Mouse (Mus musculus) midbrain, embryonic 10.5 days (tissue): ENCODE results near the gene Muc5b. TPM values are rescaled to one million over a fixed set of nuclear protein-coding genes. Genes with fewer than 3 reads are reported as not detected.
A peak's percentile ranks its signal among the peaks of the same experiment; 100 is the strongest.
"Not testable (repeated sequence)": the region's sequence is repeated elsewhere in the genome, so short reads cannot be mapped to it uniquely, and the experiment has no call there.

ENCODE experiments used
- DNase-seq: peaks from one replicate; pipeline ENCODE4 v3.0.0-alpha.2; 2017; ENCODE audit warnings: low spot score
- H3K27ac ChIP-seq: fragments of 300-500 bp; sonication (generic); replicated peaks from 2 replicates; pipeline ENCODE4 v1.5.1; 2016; ENCODE audit warnings: mild to moderate bottlenecking
- H3K27me3 ChIP-seq: fragments of 300-500 bp; sonication (generic); 2 replicates; pipeline ENCODE4 v1.6.1; 2016; ENCODE audit warnings: low read depth, mild to moderate bottlenecking; ENCODE audit not compliant: poor library complexity, severe bottlenecking
- H3K36me3 ChIP-seq: fragments of 300-500 bp; sonication (generic); 2 replicates; pipeline ENCODE4 v1.6.1; 2016; ENCODE audit warnings: mild to moderate bottlenecking, moderate library complexity
- H3K4me1 ChIP-seq: fragments of 300-500 bp; sonication (generic); 2 replicates; pipeline ENCODE4 v1.6.1; 2016
- H3K4me3 ChIP-seq: fragments of 300-500 bp; sonication (generic); 2 replicates; pipeline ENCODE4 v1.5.1; 2016; ENCODE audit warnings: mild to moderate bottlenecking, moderate library complexity
- H3K9me3 ChIP-seq: fragments of 300-500 bp; sonication (generic); replicated peaks from 2 replicates; pipeline ENCODE4 v1.6.1; 2016; ENCODE audit warnings: mild to moderate bottlenecking
- WGBS: fragments of 180-500 bp; shearing (Covaris S2); methylation state at CpG from one replicate; pipeline ENCODE4 v1.1.7; 2016; 5-methylcytosine and 5-hydroxymethylcytosine counted together
- polyA plus RNA-seq: library from polyadenylated mRNA; unstranded; fragments of >200 nt; fragmentation: Nextera tagmentation; extraction: Ambion mirVana; gene quantifications from 2 replicates; pipeline ENCODE4 v1.2.1, GENCODE M21; 2016

The Muc5b gene
- polyA plus RNA-seq, result 0.01 TPM in 2 replicates

- 78% methylated on average over 5 of the region's 5 CpGs for WGBS
- no peak for DNase-seq
Observed at GRCm38 (mm10) chr7:141838779-141839178, at the start of gene Muc5b. TSS of gene Muc5b (plus strand) at chr7:141839070.

DNA sequence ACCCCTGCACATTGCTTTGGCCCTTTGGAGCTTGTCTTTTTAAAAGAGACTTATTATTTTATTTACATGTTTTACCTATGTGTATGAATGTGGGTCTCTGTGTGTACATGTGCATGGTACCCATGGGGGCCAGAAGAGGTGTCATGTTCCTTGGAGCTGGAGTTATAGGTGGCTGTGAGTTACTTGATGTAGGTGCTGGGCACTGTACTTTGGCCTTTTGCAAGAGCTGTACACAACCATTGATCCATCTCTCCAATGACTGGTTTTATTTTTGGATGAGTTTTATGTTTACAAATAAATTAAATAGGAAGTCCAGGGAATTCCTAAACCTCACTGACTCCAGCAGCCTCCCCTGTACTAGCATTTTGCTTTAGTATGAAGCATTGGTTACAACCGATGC lies 44.6 kb upstream of the Muc5b start:
- Histone ChIP-seq H3K9me3 (peaks cover 18% of the 10 kb centered on the region), H3K4me3 (no peak overlapping the region), H3K4me1 (no peaks in the 10 kb centered on the region), H3K36me3 (no peaks in the 10 kb centered on the region), H3K27ac (no peak overlapping the region), H3K27me3 (no peaks in the 10 kb centered on the region)
- DNase-seq, result no peak
- WGBS, result 97% methylated on average over 1 of the region's 1 CpGs

More at GRCm38 (mm10) chr7:141838779-141839178, at the start of gene Muc5b:
- no peaks in the 10 kb centered on the region for H3K4me1 ChIP-seq
- H3K4me3 ChIP-seq, result no peak within 1 kb of the TSS
- no peaks in the 10 kb centered on the region for H3K27me3 ChIP-seq
- no peaks in the 10 kb centered on the region for H3K9me3 ChIP-seq
- no peaks in the 10 kb centered on the region for H3K36me3 ChIP-seq
- no peak within 1 kb of the TSS for H3K27ac ChIP-seq

DNA sequence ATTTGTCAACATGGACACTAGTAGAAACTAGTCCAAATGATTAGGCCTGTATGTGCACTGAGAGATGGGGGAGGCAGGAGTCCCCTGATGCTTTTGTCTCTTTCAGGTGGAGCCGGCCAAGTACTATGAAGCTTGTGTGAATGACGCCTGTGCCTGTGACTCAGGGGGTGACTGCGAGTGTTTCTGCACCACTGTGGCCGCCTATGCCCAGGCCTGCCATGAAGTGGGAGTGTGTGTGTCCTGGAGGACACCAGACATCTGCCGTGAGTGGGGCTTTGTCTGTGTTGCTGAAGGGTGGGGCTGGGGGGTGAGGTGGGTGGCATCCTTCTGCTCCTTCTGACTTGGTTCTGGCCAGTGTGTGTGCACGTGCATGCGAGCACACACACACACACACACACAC lies 35.7 kb upstream of the Muc5b start:
- H3K36me3 ChIP-seq, result no peaks in the 10 kb centered on the region
- H3K9me3 ChIP-seq, result peaks cover 11% of the 10 kb centered on the region; the same call in 1 of the 2 replicates
- H3K27me3 ChIP-seq, result no peaks in the 10 kb centered on the region
- no peak overlapping the region for H3K4me3 ChIP-seq
- H3K27ac ChIP-seq, result no peak overlapping the region
- DNase-seq, result no peak
- H3K4me1 ChIP-seq, result no peaks in the 10 kb centered on the region
- 87% methylated on average over 7 of the region's 7 CpGs for WGBS

DNA sequence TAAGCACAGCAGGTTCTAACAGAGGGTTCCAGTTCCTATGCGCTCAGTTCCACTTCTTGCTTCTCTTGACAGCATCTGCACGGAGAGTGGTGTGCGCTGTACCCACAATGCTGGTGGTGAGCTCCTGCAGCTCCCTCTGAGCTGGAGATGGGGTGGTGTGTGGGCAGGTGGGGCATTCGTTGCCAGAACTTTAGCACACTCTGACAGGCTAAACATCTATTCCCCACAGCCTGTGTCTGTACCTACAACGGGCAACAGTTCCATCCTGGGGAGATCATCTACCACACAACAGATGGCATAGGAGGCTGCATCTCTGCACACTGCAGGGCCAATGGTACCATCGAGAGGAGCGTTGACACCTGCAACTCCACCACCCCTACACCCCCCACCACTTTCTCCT lies 33.5 kb upstream of the Muc5b start:
- WGBS, result 90% methylated on average over 7 of the region's 7 CpGs
- Histone ChIP-seq H3K27me3 (no peaks in the 10 kb centered on the region), H3K9me3 (no peaks in the 10 kb centered on the region), H3K36me3 (no peaks in the 10 kb centered on the region), H3K27ac (no peak overlapping the region), H3K4me1 (no peaks in the 10 kb centered on the region), H3K4me3 (no peak overlapping the region)
- no peak for DNase-seq

DNA sequence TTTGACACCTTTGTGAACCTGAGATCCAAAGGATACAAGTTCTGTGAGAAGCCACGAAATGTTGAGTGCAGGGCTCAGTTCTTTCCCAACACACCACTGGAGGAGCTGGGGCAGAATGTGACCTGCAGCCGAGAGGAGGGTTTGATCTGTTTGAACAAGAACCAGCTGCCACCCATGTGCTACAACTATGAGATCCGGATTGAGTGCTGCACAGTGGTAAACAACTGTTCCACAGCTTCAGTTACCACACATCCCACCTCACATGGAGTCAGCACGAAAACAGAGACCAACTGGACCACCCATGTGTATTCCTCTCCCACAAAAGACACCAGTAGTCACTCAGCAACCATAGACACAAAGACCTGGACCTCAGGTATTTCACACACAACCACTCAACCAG lies 31.0 kb upstream of the Muc5b start:
- no CpG with 5 or more reads among the region's 4 CpGs for WGBS

DNA sequence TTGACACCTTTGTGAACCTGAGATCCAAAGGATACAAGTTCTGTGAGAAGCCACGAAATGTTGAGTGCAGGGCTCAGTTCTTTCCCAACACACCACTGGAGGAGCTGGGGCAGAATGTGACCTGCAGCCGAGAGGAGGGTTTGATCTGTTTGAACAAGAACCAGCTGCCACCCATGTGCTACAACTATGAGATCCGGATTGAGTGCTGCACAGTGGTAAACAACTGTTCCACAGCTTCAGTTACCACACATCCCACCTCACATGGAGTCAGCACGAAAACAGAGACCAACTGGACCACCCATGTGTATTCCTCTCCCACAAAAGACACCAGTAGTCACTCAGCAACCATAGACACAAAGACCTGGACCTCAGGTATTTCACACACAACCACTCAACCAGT lies 28.9 kb upstream of the Muc5b start:
- not testable (repeated sequence) for DNase-seq, H3K27me3 ChIP-seq, H3K27ac ChIP-seq, H3K4me3 ChIP-seq, H3K9me3 ChIP-seq, H3K4me1 ChIP-seq, H3K36me3 ChIP-seq
- no CpG with 5 or more reads among the region's 4 CpGs for WGBS

More for the DNA sequence above, 31.0 kb upstream of the Muc5b start:
- not testable (repeated sequence) for H3K4me3 ChIP-seq, DNase-seq, H3K9me3 ChIP-seq, H3K4me1 ChIP-seq, H3K27ac ChIP-seq, H3K36me3 ChIP-seq, H3K27me3 ChIP-seq

- Histone ChIP-seq H3K36me3 (no peaks in the 10 kb centered on the region), H3K27ac (no peak overlapping the region), H3K27me3 (no peaks in the 10 kb centered on the region), H3K9me3 (no peaks in the 10 kb centered on the region), H3K4me3 (no peak overlapping the region), H3K4me1 (peaks cover 9% of the 10 kb centered on the region)
- DNase-seq, result no peak
- WGBS, result 83% methylated on average over 4 of the region's 4 CpGs
Observed at GRCm38 (mm10) chr7:141813321-141813720, 25.5 kb upstream of the Muc5b start.

DNA sequence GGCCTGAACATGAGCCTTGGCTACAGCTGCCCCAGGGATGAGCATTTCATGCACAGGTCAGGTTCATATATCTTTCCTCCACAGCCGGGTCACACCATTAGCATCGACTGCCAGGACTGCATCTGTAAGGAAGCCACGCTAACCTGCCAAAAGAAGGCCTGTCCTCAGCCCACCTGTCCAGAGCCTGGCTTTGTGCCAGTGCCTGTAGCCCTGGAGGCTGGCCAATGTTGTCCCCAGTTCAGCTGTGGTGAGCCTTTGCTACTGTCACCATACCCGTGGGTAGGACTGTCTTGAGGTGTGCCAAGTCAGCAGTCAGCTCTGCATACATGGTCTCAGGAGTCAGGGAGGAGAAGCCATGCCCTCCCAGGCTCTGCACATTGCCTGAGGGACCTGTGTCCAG lies 23.5 kb upstream of the Muc5b start:
- H3K27me3 ChIP-seq, result no peaks in the 10 kb centered on the region

GRCm38 (mm10) chr7:141817355-141818075 lies 21.4 kb upstream of the Muc5b start:
- Histone ChIP-seq H3K9me3 (no peaks in the 10 kb centered on the region), H3K27ac (peak overlapping the region; percentile 39; the same call in 1 of the 2 replicates), H3K27me3 (no peaks in the 10 kb centered on the region), H3K36me3 (no peaks in the 10 kb centered on the region), H3K4me3 (no peak overlapping the region), H3K4me1 (peaks cover 9% of the 10 kb centered on the region)
- WGBS, result 75% methylated on average over 11 of the region's 11 CpGs
- DNase-seq, result no peak

More for the DNA sequence above, 23.5 kb upstream of the Muc5b start:
- Histone ChIP-seq H3K9me3 (no peaks in the 10 kb centered on the region), H3K36me3 (no peaks in the 10 kb centered on the region), H3K27ac (no peak overlapping the region), H3K4me3 (no peak overlapping the region), H3K4me1 (peaks cover 9% of the 10 kb centered on the region)
- WGBS, result 88% methylated on average over 4 of the region's 4 CpGs
- DNase-seq, result no peak

DNA sequence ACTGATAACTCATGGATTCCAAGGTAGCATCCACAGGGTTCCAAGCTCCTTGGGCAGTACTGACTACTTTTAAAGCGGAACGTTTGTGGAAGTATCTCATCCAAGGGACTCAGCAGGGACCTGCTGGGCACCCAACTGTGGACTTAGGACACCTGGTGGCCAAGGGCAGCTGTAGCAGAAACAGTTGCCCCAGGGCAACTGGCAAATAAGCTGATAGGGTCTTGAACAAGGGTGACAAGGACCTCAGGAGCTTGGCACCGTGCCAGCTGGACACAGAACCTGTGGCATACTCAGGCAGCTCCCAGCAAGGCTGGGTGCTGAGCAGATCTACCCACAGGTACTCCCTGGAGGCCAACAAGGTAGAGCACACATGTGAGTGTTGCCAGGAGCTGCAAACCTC lies 20.6 kb upstream of the Muc5b start:
- 0 out of 2 replicates have a peak overlapping the region, but pooled peaks have one; percentile 39 for H3K27ac ChIP-seq
- DNase-seq, result no peak
- 86% methylated on average over 3 of the region's 3 CpGs for WGBS

DNA sequence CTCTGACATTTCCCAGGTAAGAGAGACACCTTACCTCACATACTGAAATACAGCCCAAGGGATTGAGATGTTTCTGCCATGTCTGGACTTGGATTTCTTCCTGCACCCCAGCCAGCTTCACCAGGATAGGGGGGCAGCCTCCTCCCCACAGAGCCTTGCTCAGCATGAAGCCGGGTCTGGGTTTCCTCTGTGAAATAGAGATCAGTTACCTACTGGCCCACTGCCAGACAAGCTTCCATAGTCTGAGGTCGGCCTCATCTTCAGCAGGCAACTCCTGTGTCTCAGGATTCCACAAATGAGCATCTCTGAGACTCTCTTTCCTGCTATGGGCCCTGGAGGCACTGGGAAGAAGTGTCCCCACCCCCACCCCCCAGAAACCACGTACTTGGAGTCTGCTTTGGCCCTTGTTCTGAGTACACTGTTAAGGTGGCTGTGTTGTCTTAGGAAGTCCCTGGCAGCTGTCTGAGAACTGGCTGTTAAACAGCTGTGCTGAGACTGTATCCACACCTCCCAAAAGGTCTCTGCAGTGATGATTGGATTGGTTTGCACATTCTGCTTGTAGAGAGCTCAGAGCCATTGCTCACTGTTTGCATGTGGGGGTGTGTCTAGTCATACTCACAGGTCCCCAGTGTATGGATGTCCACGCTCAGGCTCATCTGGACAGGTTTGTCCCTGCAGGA lies 16.1 kb upstream of the Muc5b start:
- Histone ChIP-seq H3K9me3 (no peaks in the 10 kb centered on the region), H3K36me3 (no peaks in the 10 kb centered on the region), H3K4me1 (peaks cover 7% of the 10 kb centered on the region), H3K27ac (no peak overlapping the region), H3K27me3 (no peaks in the 10 kb centered on the region), H3K4me3 (no peak overlapping the region)
- WGBS, result 76% methylated on average over 4 of the region's 4 CpGs
- DNase-seq, result no peak

More for the DNA sequence above, 20.6 kb upstream of the Muc5b start:
- Histone ChIP-seq H3K4me1 (peaks cover 9% of the 10 kb centered on the region), H3K36me3 (no peaks in the 10 kb centered on the region), H3K4me3 (no peak overlapping the region), H3K9me3 (no peaks in the 10 kb centered on the region), H3K27me3 (no peaks in the 10 kb centered on the region)

GRCm38 (mm10) chr7:141823699-141824098 lies 15.2 kb upstream of the Muc5b start:
- H3K4me1 ChIP-seq, result peaks cover 3% of the 10 kb centered on the region; the same call in 1 of the 2 replicates
- H3K4me3 ChIP-seq, result no peak overlapping the region
- no peaks in the 10 kb centered on the region for H3K27me3 ChIP-seq
- no peak for DNase-seq
- WGBS, result 81% methylated on average over 6 of the region's 6 CpGs
- H3K9me3 ChIP-seq, result no peaks in the 10 kb centered on the region
- H3K36me3 ChIP-seq, result no peaks in the 10 kb centered on the region
- no peak overlapping the region for H3K27ac ChIP-seq

DNA sequence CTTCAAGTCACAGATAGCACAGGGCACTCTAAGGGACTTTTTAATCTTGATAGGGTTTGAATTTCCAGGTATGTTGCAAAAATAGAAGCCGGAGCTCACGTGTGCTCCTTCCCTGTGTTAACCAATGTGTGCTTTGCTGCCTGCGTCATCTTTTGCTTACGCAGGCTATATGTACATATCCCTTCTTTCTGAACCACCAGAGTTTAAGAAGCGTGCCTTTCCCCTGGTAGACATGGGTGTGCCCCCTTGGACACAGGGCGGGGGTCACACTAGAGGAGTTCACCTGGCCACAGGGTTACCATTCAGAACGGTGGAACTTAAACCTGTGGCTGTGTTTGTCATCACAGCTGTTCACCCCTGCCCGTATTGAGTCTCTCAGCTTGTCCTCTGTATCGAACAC lies 14.5 kb upstream of the Muc5b start:
- Histone ChIP-seq H3K9me3 (no peaks in the 10 kb centered on the region), H3K4me1 (peaks cover 3% of the 10 kb centered on the region; the same call in 1 of the 2 replicates), H3K36me3 (no peaks in the 10 kb centered on the region), H3K27me3 (no peaks in the 10 kb centered on the region), H3K4me3 (no peak overlapping the region), H3K27ac (no peak overlapping the region)
- no peak for DNase-seq
- WGBS, result 86% methylated on average over 9 of the region's 9 CpGs
